Mouse (Mus musculus) E14TG2a.4 (cell line): Measurements from ENCODE around the gene Stam2.

Experiments used
- CTCF ChIP-seq: conservative IDR thresholded peaks from 2 replicates; pipeline ENCODE4 v1.5.1; 2014; ENCODE audit warnings: low read length
- NANOG ChIP-seq: IDR thresholded peaks from 2 replicates; pipeline ENCODE4 v1.6.1; 2014; ENCODE audit warnings: borderline replicate concordance, low read length, mixed read lengths
- POU5F1 ChIP-seq: IDR thresholded peaks from 2 replicates; pipeline ENCODE4 v1.6.1; 2014; ENCODE audit warnings: low read length, borderline replicate concordance

GRCm38 (mm10) chr2:52758627-52759026 lies 16.5 kb upstream of the Stam2 start:
- TF ChIP-seq CTCF = peak; percentile 72
- TF ChIP-seq NANOG = no peak
- no peak for TF ChIP-seq POU5F1
